Mouse (Mus musculus): ENCODE measurements around the gene Trnau1ap. TPM values are rescaled to one million over a fixed set of nuclear protein-coding genes. Genes with fewer than 3 reads are reported as not detected.

Gene Trnau1ap
- polyA plus RNA-seq, 1 experiment: 19.6 TPM

- no peak for TF ChIP-seq CTCF (IDR thresholded peaks at IDR 0.05; ENCODE audit: extremely low read depth, insufficient read depth, insufficient read length, insufficient replicate concordance)
- TF ChIP-seq POLR2A (IDR thresholded peaks at IDR 0.05; ENCODE audit: low read depth, low read length): no peak
- no peak overlapping the region for H3K4me3 ChIP-seq (ENCODE audit: extremely low read depth, insufficient read depth, insufficient read length)
- peaks cover 15% of the 10 kb centered on the region for H3K36me3 ChIP-seq (ENCODE audit: control insufficient read depth, insufficient read depth, low read length)
- H3K27me3 ChIP-seq (ENCODE audit: control insufficient read depth, insufficient read depth, low read length): no peaks in the 10 kb centered on the region
- DNase-seq (ENCODE audit: low read depth in 1 of 2, low spot score in 2 of 2): no peak
- H3K27ac ChIP-seq (ENCODE audit: insufficient read depth, low read length): no peak overlapping the region
- H3K4me1 ChIP-seq (ENCODE audit: control insufficient read depth, insufficient read depth, insufficient read length): 0 out of 2 replicates have a peak, but pooled peaks cover 2% of the 10 kb centered on the region
- WGBS: 93% methylated on average over 4 of the region's 4 CpGs
Measured at GRCm38 (mm10) chr4:132359510-132359909, 30.2 kb upstream of the Trnau1ap start.

GRCm38 (mm10) chr4:132356170-132356569, 26.8 kb upstream of the Trnau1ap start:
- WGBS: 72% methylated on average over 12 of the region's 12 CpGs
- no peak for TF ChIP-seq POLR2A (IDR thresholded peaks at IDR 0.05; ENCODE audit: low read depth, low read length)
- no peak for TF ChIP-seq CTCF (IDR thresholded peaks at IDR 0.05; ENCODE audit: extremely low read depth, insufficient read depth, insufficient read length, insufficient replicate concordance)
- peaks cover 13% of the 10 kb centered on the region for H3K36me3 ChIP-seq (ENCODE audit: control insufficient read depth, insufficient read depth, low read length)
- H3K4me1 ChIP-seq (ENCODE audit: control insufficient read depth, insufficient read depth, insufficient read length): 0 out of 2 replicates have a peak, but pooled peaks cover 2% of the 10 kb centered on the region
- no peaks in the 10 kb centered on the region for H3K27me3 ChIP-seq (ENCODE audit: control insufficient read depth, insufficient read depth, low read length)
- peak in 1 of 2 experiments; percentile 50 for DNase-seq (ENCODE audit: low read depth in 1 of 2, low spot score in 2 of 2)
- no peak overlapping the region for H3K27ac ChIP-seq (ENCODE audit: insufficient read depth, low read length)
- H3K4me3 ChIP-seq (ENCODE audit: extremely low read depth, insufficient read depth, insufficient read length): no peak overlapping the region

GRCm38 (mm10) chr4:132355403-132355802, 26.1 kb upstream of the Trnau1ap start:
- Histone ChIP-seq H3K4me3 (ENCODE audit: extremely low read depth, insufficient read depth, insufficient read length) (no peak overlapping the region), H3K27me3 (ENCODE audit: control insufficient read depth, insufficient read depth, low read length) (no peaks in the 10 kb centered on the region), H3K4me1 (ENCODE audit: control insufficient read depth, insufficient read depth, insufficient read length) (0 out of 2 replicates have a peak, but pooled peaks cover 2% of the 10 kb centered on the region), H3K27ac (ENCODE audit: insufficient read depth, low read length) (no peak overlapping the region), H3K36me3 (ENCODE audit: control insufficient read depth, insufficient read depth, low read length) (peaks cover 13% of the 10 kb centered on the region)
- WGBS: 93% methylated on average over 3 of the region's 3 CpGs
- DNase-seq (ENCODE audit: low read depth in 1 of 2, low spot score in 2 of 2): no peak
- no peak for TF ChIP-seq POLR2A (IDR thresholded peaks at IDR 0.05; ENCODE audit: low read depth, low read length)
- no peak for TF ChIP-seq CTCF (IDR thresholded peaks at IDR 0.05; ENCODE audit: extremely low read depth, insufficient read depth, insufficient read length, insufficient replicate concordance)

GRCm38 (mm10) chr4:132354571-132354970, 25.2 kb upstream of the Trnau1ap start:
- no peak for TF ChIP-seq POLR2A (IDR thresholded peaks at IDR 0.05; ENCODE audit: low read depth, low read length)
- TF ChIP-seq CTCF (IDR thresholded peaks at IDR 0.05; ENCODE audit: extremely low read depth, insufficient read depth, insufficient read length, insufficient replicate concordance): no peak
- no peak overlapping the region for H3K4me3 ChIP-seq (ENCODE audit: extremely low read depth, insufficient read depth, insufficient read length)
- no peaks in the 10 kb centered on the region for H3K27me3 ChIP-seq (ENCODE audit: control insufficient read depth, insufficient read depth, low read length)
- no peak overlapping the region for H3K27ac ChIP-seq (ENCODE audit: insufficient read depth, low read length)
- peaks cover 11% of the 10 kb centered on the region for H3K36me3 ChIP-seq (ENCODE audit: control insufficient read depth, insufficient read depth, low read length)
- no peak for DNase-seq (ENCODE audit: low read depth in 1 of 2, low spot score in 2 of 2)
- 75% methylated on average over 4 of the region's 4 CpGs for WGBS
- H3K4me1 ChIP-seq (ENCODE audit: control insufficient read depth, insufficient read depth, insufficient read length): 0 out of 2 replicates have a peak, but pooled peaks cover 2% of the 10 kb centered on the region

- H3K4me3 ChIP-seq (ENCODE audit: extremely low read depth, insufficient read depth, insufficient read length): peak within 1 kb of the TSS; percentile 91
- H3K4me1 ChIP-seq (ENCODE audit: control insufficient read depth, insufficient read depth, insufficient read length): 0 out of 2 replicates have a peak, but pooled peaks cover 2% of the 10 kb centered on the region
- peak within 1 kb of the TSS; percentile 96 for H3K27ac ChIP-seq (ENCODE audit: insufficient read depth, low read length)
- under 1% methylated on average over 31 of the region's 31 CpGs for WGBS
- peak; percentile 98 for TF ChIP-seq POLR2A (IDR thresholded peaks at IDR 0.05; ENCODE audit: low read depth, low read length)
- no peak for TF ChIP-seq CTCF (IDR thresholded peaks at IDR 0.05; ENCODE audit: extremely low read depth, insufficient read depth, insufficient read length, insufficient replicate concordance)
- H3K36me3 ChIP-seq (ENCODE audit: control insufficient read depth, insufficient read depth, low read length): peaks cover 7% of the 10 kb centered on the region
- DNase-seq (ENCODE audit: low read depth in 1 of 2, low spot score in 2 of 2): peak; percentile 85 to 86
- H3K27me3 ChIP-seq (ENCODE audit: control insufficient read depth, insufficient read depth, low read length): no peaks in the 10 kb centered on the region
Measured at GRCm38 (mm10) chr4:132353481-132353885, 24.1 kb upstream of the Trnau1ap start, which contains the start of gene Rcc1. TSS of gene Rcc1 (minus strand) at chr4:132353605.

GRCm38 (mm10) chr4:132352739-132353138, 23.4 kb upstream of the Trnau1ap start:
- DNase-seq (ENCODE audit: low read depth in 1 of 2, low spot score in 2 of 2): no peak
- Histone ChIP-seq H3K36me3 (ENCODE audit: control insufficient read depth, insufficient read depth, low read length) (peaks cover 3% of the 10 kb centered on the region), H3K4me1 (ENCODE audit: control insufficient read depth, insufficient read depth, insufficient read length) (0 out of 2 replicates have a peak, but pooled peaks cover 2% of the 10 kb centered on the region), H3K27ac (ENCODE audit: insufficient read depth, low read length) (0 out of 2 replicates have a peak overlapping the region, but pooled peaks have one; percentile 14), H3K4me3 (ENCODE audit: extremely low read depth, insufficient read depth, insufficient read length) (peak overlapping the region; percentile 91), H3K27me3 (ENCODE audit: control insufficient read depth, insufficient read depth, low read length) (no peaks in the 10 kb centered on the region)
- under 1% methylated on average over 14 of the region's 14 CpGs for WGBS
- no peak for TF ChIP-seq CTCF (IDR thresholded peaks at IDR 0.05; ENCODE audit: extremely low read depth, insufficient read depth, insufficient read length, insufficient replicate concordance)
- TF ChIP-seq POLR2A (IDR thresholded peaks at IDR 0.05; ENCODE audit: low read depth, low read length): no peak

- H3K36me3 ChIP-seq (ENCODE audit: control insufficient read depth, insufficient read depth, low read length): no peaks in the 10 kb centered on the region
- 43% methylated on average over 1 of the region's 1 CpGs for WGBS
- 0 out of 2 replicates have a peak, but pooled peaks cover 2% of the 10 kb centered on the region for H3K4me1 ChIP-seq (ENCODE audit: control insufficient read depth, insufficient read depth, insufficient read length)
- no peak for TF ChIP-seq POLR2A (IDR thresholded peaks at IDR 0.05; ENCODE audit: low read depth, low read length)
- TF ChIP-seq CTCF (IDR thresholded peaks at IDR 0.05; ENCODE audit: extremely low read depth, insufficient read depth, insufficient read length, insufficient replicate concordance): no peak
- H3K27me3 ChIP-seq (ENCODE audit: control insufficient read depth, insufficient read depth, low read length): no peaks in the 10 kb centered on the region
- no peak overlapping the region for H3K27ac ChIP-seq (ENCODE audit: insufficient read depth, low read length)
- no peak for DNase-seq (ENCODE audit: low read depth in 1 of 2, low spot score in 2 of 2)
- no peak overlapping the region for H3K4me3 ChIP-seq (ENCODE audit: extremely low read depth, insufficient read depth, insufficient read length)
Measured at GRCm38 (mm10) chr4:132351401-132351800, 22.1 kb upstream of the Trnau1ap start.

Data from spleen, adult 2 months (tissue).